Comparison of ENCODE assay signal across 16 mouse cellular contexts in genomic region chr11:71435745-71436144, GRCm38 (mm10).
DNase-seq lines count a peak whose midpoint lies in the region; TF ChIP-seq lines count a peak whose summit lies in the region.
"Had no signal": no experiment of that assay in that cellular context is flagged by ENCODE, and none has a peak within 500 bp of the region (broad histone marks: within the 10 kb centered on the region; RNA-seq: fewer than 3 reads in every experiment).

No protein-coding gene starts in this region.

- H3K27me3 ChIP-seq in heart, adult 2 months (ENCODE audit: control insufficient read depth, insufficient read depth, low read length) = no peaks in the 10 kb centered on the region
- H3K27me3 ChIP-seq: megakaryocyte, embryonic 14.5 days had no signal

- peak; percentile 40 to 70 for DNase-seq in adrenal gland, adult (ENCODE audit: inconsistent age in 2 of 2, low spot score in 1 of 2)
- DNase-seq in adrenal gland, postnatal 10 days = no peak
- DNase-seq in left cerebral cortex, adult 18-20 months (ENCODE audit: low spot score in 2 of 2) = peak; percentile 31 to 42
- DNase-seq in left cerebral cortex, postnatal 4 days = no peak
- DNase-seq in left cerebral cortex, postnatal 25 days (ENCODE audit: low spot score in 2 of 2) = peak; percentile 32 to 80
- DNase-seq in right cerebral cortex, postnatal 36 days (ENCODE audit: low spot score in 2 of 2) = peak; percentile 24 to 63
- DNase-seq in urinary bladder, postnatal 14 days (ENCODE audit: low spot score) = no peak
- no peak for DNase-seq in heart, adult 2 months
- DNase-seq: cerebellum, adult 9-11 months; gastrocnemius, adult 2 months; kidney, adult 8-10 months; kidney, postnatal 4 days had no signal

- TF ChIP-seq EP300 in heart, adult 2 months (IDR thresholded peaks at IDR 0.05; ENCODE audit: insufficient read depth, low read depth, low read length) = no peak

- 51% methylated on average over 8 of the region's 8 CpGs for WGBS in heart, adult 2 months

- no peak for TF ChIP-seq CTCF in heart, adult 2 months (IDR thresholded peaks at IDR 0.05)

- intact Hi-C loops in left cerebral cortex, postnatal 4 days (cut with DNase I) = no loop called here
- intact Hi-C loops in left cerebral cortex, postnatal 25 days (cut with DNase I) = no loop called here
- intact Hi-C loops in heart, adult 2 months (cut with DNase I) = no loop called here

- no peak for TF ChIP-seq POLR2A in heart, adult 2 months (IDR thresholded peaks at IDR 0.05; ENCODE audit: insufficient read depth, low read depth, low read length)

- no peak overlapping the region for H3K27ac ChIP-seq in heart, adult 2 months
- H3K27ac ChIP-seq: gastrocnemius, adult 2 months; lung, embryonic 15.5 days had no signal

- H3K4me1 ChIP-seq in heart, adult 2 months (ENCODE audit: control insufficient read depth, insufficient read depth, low read length) = no peaks in the 10 kb centered on the region
- H3K4me1 ChIP-seq: heart, embryonic 12.5 days; lung, embryonic 15.5 days; megakaryocyte, embryonic 14.5 days had no signal

- no peaks in the 10 kb centered on the region for H3K79me2 ChIP-seq in heart, adult 2 months (replicated peaks; ENCODE audit: control insufficient read depth, insufficient read depth, low read length)

- no peaks in the 10 kb centered on the region for H3K36me3 ChIP-seq in heart, adult 2 months (ENCODE audit: control insufficient read depth, insufficient read depth, low read length)
- H3K36me3 ChIP-seq: heart, embryonic 12.5 days; lung, embryonic 15.5 days had no signal

- H3K9ac ChIP-seq in heart, adult 2 months (ENCODE audit: low read depth, low read length) = no peak overlapping the region
- H3K9ac ChIP-seq: heart, embryonic 12.5 days; lung, embryonic 15.5 days had no signal

- H3K4me3 ChIP-seq in heart, adult 2 months = no peak overlapping the region
- H3K4me3 ChIP-seq: erythroblast, embryonic 14.5 days; gastrocnemius, adult 2 months; heart, embryonic 12.5 days; lung, embryonic 15.5 days; megakaryocyte, embryonic 14.5 days had no signal

Comparison
In these comparisons a context has a peak if more than half of its experiments do, and no peak if none do; other contexts are left out.
1. DNase-seq: peak in adrenal gland, adult (2 of 2), left cerebral cortex, adult 18-20 months (2 of 2), left cerebral cortex, postnatal 25 days (2 of 2) and right cerebral cortex, postnatal 36 days (2 of 2); none in adrenal gland, postnatal 10 days (single experiment), left cerebral cortex, postnatal 4 days (single experiment), urinary bladder, postnatal 14 days (single experiment) and heart, adult 2 months (0 of 2).